Mouse (Mus musculus) kidney, postnatal 10 days (tissue): ENCODE data around the gene Scml4.
A peak's percentile ranks its signal among the peaks of the same experiment; 100 is the strongest.

Experiments
- DNase-seq: peaks from one replicate; pipeline ENCODE4 v3.0.0; 2021; ENCODE audit warnings: mixed read lengths

Scml4 gene

DNA sequence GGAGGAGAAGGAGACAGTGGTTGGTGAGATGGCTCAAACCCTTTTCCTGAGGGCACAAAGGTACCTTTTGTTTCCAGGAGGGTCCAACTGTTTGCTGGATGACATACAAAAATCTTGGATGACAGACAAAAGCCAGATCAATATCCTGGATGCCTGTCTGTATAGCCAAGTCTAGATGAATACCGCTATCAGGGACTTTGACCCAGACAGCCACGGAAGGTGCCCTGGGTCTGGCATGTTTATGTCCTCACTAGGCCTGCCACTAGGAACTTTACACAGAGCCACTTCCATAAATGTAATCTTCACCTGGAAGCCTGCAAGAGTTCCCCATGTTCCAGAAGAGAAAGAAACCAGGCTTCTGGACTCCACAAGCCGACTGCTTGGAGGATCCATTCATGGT lies 141.3 kb downstream of the Scml4 start:
- DNase-seq, result no peak

DNA sequence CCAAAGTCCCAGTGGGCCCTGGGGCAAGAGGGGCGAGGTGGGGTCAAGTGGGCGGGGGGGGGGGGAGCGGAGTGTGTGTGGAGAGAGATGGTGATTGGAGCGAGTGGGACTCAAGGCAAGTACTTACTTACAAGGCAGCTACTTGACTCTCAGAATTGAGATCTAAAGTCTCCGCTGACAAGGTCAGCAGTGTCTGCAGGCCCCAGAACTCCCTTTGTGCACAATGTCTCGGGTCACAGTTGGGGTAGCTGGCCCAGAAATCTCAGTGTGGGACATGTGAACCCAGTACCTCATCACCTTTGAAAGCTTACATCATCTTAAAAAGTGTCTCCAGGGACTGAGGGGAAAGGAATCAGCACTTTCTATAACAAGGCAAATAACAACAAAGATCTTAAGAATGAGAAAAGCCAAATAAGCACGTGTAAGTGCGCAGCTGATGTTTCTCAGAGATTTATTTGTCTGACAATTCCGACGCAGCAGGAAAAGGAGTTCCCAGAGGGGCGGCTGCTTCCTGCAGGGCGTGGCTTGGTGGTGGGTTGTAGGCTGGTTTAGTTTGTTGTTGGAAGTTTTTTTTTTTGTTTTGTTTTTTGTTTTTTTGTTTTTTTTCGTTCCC lies 142.0 kb downstream of the Scml4 start:
- peak; percentile 77 for DNase-seq

DNA sequence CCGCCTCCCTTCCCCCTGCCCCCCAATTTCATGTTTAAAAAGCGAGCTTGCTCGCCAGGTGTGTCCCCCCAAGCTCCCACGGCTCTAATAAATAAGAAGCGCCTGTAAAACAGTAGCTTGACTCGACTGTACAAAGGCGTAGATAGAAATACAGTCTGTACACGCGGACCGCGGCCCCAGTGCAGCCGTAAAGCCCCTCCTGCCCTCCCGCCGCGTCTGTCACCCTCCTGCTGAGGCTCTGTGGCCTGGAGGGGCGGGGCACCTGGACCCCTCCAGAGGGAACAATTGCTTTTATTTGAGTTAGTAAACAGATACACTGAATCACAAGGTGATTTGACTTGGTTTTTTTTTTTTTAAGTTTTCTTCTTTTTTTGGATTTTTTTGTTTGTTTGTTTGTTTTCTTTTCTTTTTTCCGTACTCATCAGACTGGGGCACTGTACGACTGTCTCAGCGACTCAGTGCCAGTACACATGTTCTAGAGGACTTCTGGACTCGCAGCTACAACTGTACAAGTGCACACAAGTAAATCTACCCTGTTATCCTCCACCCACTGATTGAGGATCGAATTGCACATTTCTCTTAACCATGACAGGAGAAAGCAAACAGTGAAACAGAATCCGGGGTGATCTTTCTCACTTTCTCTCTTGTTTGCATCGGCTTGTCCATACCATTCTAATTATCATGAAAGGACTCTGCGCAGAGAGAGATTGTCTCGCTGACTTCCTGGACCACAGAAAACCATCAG lies 142.7 kb downstream of the Scml4 start:
- peak; percentile 43 for DNase-seq

DNA sequence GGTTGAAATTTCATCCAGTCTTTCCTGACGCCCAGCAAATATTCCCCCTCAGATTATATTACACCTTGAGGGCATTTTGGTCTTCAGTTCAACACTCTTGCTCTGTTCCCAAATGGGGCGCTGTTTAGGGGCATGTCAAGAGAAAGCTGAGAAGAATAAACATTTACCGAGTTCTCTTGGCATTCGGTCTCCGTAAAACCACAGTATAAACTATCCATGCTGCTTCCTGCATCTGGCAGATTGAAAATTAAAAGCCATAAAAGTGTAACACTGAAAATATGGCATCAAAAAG lies 143.2 kb downstream of the Scml4 start:
- no peak for DNase-seq

DNA sequence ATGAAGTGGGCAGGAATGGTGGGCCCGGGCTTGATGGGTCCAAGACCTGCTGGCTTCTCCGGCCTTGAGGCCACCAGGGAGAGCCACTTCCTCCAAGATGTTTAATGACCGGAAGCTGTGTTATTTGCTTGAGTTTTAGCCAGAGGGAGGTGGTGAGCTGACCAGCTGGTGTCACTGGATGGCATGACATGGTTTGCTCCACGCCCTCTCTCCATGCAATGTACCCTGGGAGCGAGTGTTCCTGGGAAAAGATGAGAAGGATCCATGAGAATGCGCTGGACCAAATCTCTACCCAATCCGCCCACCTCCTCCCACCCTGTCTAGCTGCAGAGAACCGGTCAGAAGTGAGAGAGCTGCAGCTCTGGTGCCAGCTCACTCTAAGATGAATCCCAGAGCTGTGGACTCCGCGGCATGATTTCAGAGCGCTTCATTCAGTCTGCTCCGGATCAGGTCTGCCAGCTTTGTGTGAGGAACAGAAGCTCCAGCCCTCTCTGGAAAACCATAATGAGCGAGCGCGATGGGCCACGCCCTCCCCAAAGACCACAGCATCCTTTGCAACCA lies 144.1 kb downstream of the Scml4 start:
- no peak for DNase-seq

DNA sequence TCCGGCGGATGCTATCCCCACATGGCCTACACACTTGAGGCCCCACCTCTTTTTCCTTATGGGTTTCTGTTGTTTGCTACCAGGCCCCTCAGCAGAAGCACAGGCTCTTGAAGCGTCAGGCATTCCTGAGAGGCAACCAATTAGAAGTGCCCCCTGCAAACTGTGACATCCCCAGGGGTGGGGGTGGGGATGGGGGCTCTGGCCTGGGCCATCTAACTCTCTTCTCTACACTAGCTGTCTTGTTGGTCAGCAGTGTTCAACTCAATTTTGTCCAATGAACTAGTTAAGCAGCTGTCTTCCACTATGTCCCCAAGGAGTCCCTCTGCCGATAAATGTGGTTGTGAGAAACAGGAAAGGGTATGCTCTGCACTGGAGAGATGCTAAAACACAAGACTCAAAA lies 144.9 kb downstream of the Scml4 start:
- no peak for DNase-seq

DNA sequence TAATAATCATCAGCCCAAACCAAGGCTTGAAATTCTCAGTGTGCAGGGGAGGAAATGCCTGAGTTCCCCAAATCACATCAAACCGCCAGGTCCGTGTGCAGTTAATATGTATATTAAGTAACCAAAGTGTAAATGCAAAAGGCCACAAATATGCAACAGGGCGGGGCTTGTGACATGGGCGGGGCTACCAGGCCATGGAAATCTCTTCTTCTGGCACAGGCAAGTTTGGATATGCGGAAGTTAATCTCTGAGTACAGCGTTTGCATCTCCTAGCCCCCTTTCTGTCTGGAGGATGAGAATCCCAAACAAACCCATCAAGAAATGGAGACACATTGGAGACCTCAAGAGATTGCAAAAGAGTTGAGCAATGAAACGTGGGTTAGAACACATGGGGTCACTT lies 145.5 kb downstream of the Scml4 start:
- no peak for DNase-seq

DNA sequence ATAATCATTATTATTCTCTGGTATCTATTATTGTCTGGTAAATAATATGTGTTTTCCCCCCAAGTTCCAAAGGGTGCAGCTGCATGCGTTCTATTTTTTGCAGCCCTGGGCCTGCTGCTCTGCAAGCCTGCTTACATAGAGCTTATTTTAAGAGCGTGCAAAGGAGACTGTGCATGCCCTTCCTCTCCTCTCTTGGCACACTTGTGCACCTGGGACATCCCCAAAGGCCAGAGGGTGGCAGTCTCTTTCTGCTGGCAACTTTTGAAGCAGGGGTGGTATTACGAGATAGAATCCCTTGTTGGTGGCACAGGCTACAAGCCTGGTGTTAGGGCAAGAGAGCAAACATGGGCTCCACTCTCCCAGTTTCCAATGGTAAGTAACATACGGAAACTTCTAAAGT lies 146.4 kb downstream of the Scml4 start:
- DNase-seq, result no peak

DNA sequence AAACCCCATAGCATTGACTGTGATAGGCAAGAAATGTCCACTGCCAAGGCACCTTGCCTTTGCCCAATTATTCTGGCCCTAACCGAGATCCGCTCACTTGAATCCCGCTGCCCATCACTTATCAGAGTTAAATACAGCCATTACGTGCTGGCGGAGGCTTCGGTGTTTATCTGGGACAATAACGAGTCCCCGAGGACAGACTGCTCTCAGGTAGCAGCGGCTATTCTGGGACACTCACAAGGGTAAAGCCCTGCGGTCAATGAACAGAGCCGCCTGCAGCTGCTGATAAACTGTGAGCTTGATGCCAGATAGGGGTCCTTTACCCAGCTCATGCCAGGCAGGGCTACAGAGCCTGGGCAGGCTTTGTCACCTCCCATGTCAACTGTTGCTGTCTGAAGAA lies 147.9 kb downstream of the Scml4 start:
- DNase-seq, result no peak
